Mouse (Mus musculus): Measurements from ENCODE around the gene Procr.

The Procr gene

DNA sequence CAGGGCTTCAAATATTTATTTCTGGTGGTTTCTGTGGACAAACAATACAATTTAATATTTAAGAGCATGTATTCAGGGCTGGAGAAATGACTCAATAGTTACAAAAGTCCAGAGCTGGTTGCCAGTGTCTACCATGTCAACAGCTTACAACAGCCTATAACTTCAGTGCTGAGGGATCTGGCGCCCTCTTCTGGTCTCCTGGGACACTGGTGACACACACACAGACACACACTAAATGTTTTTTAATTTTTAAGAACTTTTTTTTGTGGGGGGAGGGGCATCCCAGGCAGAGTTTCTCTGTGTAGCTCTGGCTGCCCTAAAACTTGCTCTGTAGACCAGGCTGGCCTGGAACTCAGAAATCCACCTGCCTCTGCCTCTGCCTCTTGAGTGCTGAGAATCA is 4.8 kb downstream of the Procr start:
- peak; percentile 57 for DNase-seq (ENCODE audit: low spot score)

DNA sequence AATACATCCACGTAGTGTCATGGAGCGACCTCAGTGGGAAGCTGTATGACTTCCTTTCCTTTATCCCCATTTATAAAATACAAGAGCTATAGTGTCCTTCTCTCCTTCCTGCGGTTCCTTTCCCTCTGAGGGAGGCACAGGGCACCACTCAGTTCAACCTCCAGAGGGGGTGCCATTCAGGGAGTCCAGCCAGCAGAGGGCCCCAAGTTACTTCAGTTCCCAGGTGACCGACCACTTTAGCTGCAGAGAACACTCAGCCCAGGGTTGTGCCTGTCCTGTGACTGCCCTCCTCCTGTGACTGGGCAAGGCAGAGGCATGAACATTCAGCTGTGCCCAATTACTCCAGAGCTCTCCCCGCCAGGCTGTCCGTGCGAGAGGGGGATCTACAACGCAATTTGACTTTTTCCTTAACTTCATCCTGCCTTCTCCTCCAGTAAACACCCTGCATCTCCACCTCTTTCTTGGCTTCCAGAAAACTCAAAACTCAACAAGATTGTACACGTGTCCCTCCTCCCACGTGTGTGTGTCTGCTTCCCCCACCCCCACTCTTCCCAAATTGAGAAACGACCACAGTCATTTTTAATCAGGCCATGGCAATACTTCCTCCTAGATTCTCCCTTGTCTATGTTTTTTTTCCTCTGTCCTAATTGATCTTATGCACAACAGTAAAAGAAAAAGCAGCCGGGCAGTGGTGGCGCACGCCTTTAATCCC is 6.1 kb downstream of the Procr start:
- no peak for DNase-seq (ENCODE audit: low spot score)

DNA sequence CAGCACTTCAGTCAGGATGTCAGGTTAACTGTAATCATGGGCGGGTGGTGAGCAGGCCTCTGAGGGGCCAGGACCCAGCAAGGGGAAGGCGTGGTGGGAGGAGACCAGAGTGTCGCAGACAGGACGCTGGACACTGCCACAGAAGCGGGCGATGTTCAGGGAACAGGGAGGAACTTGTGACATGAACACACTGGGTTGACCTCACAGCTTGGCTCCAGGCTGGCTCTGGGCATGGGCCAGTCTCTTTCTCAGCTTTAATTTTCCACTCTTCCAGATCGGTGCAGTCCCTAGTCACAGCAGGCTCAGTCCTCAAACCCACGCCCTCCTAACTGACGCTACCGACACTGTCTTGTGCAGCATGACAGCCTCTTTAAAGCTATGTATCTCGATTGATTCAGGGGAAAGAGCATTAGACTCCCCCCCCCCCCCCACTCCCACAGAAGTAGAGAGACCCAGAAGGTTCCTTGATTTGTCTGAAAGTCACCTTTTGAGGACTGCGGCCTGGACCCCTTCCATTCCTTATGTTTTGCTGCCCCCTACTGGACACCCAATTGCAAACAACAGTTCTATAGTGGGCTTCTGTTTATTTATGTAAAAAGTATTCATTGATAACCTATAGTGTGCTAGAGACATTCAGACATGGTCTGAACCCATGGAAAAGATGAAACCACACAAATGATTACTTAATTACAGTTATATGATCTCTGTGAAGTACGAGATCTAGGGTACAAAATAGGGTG is 13.9 kb downstream of the Procr start:
- DNase-seq (ENCODE audit: low spot score) = peak; percentile 91

DNA sequence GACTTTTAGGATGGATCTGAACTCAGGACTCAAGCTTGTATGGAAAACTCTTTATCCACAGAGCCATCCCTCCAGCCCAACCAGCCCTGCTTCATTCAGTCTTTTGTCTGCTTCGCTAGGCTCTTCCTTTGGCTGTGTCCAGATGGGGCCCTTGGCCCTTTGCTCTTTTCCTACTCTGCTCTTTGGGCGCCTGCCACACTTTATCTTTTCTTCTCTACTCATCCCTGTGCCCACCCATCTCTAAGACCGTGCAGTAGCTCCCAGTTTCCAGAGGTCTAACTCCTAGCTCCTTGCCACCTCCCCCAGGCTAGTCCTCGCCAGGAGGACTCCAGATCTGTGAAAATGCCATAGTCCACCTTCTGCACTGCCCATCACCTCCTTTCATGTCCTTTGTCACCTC is 22.7 kb downstream of the Procr start:
- no peak for DNase-seq (ENCODE audit: low spot score)

DNA sequence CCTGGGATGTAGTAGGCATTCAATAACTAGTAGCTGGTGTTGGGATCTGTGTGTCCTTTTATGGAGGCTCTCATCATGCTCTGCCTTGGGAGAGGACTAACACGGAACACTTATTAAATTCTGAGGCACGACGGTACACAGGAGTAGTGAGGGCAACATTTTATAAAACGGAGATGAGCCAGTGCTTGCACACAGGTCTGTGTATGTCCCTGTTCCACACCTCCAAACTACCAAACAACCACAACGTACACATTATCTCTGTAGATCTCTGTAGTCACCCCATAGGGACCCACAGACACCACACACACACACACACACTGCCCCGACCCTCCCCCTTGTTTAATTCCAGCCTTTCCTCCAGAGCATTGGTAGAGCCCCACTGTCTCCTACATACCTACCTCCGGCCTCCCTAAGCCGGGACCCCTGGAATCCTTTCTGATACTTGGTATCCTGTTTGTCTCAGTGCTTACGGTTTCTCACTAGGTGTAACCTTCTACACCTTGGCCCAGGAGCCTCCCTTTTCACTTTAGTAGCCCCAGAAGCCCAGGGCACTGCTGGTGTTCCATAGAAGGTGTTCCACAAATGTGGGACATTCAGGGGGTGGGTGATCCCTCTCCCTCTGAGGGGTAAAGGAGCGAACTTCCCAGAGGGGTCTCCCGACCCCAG is 23.5 kb downstream of the Procr start:
- DNase-seq (ENCODE audit: low spot score) = no peak

DNA sequence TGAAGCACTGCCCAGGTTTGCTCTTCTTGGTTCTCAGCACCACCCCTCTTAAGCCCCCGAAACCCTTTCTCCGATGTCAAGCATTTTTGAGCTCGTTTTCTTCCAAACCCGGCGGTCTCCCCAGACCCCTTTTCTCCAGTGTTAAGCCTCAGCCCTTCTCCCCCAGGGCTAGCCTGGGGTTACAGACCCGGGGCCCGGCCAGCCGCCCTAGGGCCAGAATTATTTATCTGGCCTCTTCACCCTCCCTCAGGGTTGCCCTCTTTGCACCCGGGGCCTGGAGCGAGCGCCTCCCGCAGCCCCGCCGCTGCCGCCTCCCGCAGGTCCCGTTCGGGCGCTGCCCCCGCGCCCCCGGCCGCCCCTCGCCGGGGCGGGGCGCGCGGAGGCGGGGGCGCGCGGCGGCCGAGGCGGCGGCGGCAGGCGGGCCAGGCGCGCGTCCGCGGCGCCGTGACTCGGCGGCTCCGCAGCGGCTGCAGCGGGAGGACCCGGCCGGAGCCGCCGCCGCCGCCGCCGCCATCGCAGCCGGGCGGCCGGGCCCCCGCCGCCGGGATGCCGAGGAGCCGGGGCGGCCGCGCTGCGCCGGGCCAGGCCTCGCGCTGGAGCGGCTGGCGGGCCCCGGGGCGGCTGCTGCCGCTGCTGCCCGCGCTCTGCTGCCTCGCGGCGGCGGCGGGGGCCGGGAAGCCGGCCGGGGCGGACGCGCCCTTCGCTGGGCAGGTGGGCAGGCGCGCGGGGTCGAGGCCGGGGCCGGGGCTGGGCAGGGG is 24.2 kb downstream of the Procr start, which contains the start of gene Mmp24:
TSS of gene Mmp24 (plus strand) at position 416 of the 758 bp plus-strand sequence.
- peak; percentile 22 for DNase-seq (ENCODE audit: low spot score)

DNA sequence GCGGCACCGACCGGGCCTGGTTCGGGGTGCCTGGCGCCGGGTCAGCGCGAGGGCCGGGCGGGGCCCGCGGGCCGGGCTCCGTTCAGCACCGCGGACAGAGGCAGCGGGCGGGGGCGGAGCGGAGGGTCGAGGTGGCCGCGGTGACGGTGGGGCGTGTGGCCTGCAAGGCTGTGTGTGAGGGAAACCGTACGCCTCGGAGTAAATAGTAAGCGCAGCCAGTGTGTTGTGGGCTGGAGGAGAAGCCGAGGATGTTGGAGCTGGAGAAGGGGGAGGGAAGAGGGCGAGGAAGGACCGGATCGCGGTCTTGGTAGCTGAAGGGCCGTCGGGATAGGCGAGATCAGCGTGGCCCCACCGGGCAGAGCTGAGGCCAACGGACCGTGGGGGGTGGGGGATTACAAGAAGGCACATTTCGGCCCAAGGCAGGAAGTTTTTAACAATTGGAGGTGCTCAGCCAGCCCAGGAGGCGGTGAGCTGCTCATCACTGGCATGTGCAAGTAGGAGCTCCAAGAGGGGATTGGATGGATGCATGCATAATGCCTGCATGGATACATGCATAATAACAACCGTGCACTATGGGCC is 24.9 kb downstream of the Procr start:
- peak; percentile 70 for DNase-seq (ENCODE audit: low spot score)

DNA sequence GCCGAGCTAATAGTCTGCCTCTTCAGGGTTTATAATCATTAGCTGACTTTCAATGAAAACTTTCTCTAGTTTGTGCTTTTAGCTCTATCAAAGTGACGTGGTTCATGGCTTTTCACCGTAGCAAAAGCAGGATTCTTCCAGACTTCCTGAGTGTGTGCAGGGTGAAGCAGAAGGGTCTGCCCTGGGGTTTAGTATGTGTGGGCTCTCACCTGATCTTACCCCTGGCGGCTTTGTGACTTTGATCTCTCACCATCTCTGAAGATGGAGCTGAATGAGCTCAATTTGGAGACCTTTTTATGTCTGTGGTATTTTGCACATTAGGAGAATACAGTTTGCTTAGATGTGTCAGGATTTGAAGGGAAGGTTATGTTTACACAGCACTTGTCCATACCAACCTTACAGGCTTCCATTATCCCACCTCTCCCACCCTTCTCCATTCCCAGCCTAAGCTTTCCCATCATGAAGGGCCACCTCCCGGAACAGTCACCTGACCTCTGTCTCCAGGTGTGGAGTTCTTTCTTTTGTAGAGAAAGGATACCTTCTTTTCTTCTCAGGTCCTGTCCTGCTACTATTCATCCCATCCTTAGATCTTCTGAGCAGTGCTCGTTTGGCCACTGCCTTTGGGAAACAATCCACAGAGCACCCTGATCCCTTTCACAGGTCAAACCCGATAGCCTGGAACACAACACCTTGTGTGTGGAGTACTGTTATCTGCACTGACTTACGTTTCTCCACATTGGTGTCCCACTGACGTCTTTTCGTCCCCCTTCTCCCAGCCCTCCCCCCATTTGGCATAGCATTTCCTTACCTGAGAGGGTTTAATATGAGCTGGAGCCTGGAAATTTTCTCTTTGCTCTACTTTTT is 26.1 kb downstream of the Procr start:
- DNase-seq (ENCODE audit: low spot score) = no peak

DNA sequence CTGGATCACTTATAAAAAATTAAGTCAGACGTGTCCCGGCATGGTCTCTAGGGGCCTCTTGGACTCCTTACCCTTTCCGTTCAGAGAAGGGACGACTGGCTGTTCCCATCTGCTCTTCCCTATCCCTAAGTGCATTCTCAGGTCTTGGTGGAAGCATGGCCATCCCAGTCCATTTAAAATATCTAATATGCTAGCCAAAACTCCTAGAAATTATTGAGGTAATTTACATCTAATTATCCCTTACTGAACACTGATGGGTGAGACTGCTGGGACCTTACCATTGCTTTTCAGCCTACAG is 26.7 kb downstream of the Procr start:
- peak; percentile 25 for DNase-seq (ENCODE audit: low spot score)

DNA sequence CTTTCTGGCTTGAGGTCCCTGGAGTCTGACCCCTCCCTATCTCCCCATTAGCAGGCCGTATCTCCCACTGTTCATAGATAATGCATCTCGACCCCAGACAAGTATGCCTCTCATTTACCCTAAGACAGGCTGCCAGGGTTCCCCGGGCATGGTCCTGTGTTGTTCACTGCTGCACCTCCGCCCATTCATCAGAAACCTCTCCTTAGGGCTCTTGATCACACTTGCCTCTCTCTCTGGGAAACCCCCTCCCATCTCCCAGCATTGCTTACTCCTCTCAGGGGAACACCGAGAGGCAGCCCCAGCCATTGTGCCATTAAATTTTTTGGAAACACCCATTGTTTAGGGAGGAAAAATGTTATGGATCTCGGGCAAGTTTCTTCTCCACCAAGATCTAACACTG is 27.1 kb downstream of the Procr start:
- DNase-seq (ENCODE audit: low spot score) = no peak

DNA sequence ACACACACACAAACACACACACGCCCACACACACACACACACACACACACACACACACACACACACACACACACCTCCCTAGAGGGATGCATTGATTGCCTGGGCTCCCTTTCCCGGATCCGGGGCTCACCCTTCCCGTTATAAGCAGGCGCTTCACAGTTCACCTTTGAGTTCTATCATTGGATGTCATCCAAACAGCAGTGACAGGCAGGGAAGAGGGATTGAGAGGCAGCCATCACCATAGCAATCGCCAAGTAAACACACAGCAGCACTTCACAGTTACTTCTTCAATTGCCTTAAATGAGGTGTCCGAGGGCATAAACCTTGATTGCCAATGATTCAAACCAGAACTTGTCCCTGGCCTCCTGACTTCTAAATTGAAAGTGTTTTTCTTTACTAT is 28.1 kb downstream of the Procr start:
- no peak for DNase-seq (ENCODE audit: low spot score)

DNA sequence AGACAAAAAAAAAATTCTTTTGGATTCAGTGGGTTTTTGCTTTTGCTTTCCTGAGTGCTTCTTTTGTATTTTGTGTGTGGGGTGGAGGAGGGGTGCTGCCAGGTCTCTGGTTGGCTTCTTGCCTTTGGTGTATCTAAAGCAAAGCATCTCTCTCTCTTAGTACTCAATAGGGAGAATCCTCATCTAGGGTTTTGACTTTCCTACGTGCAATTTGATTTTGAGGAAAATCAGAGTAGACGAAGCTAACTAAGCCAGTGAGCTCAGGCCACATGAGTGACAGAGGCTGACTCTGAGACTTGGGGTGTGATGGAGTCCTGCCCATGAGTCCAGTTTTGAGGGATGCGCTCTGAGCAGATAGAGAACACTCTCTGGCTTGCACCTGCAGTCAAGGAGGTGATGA is 28.6 kb downstream of the Procr start:
- DNase-seq (ENCODE audit: low spot score) = no peak

DNA sequence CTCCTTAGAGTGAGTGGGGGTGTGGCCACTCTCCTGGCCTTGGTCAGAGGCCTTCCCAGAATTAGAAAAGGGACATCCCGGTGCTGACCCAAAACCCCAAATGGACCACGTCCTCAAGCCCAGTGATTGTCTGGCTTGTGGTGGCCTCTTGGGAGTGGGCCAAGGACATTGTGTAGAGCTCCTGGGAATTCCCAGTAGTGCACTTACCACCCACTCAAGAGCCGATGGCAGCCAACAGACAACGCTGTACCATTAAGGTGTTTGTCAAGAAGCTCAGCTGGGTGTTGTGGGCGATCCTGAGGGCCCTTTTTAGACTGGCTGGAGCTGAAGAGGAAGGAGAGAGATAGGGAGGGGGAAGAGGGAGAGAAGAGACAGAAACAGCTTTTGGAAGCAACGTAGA is 33.6 kb downstream of the Procr start:
- no peak for DNase-seq (ENCODE audit: low spot score)

DNA sequence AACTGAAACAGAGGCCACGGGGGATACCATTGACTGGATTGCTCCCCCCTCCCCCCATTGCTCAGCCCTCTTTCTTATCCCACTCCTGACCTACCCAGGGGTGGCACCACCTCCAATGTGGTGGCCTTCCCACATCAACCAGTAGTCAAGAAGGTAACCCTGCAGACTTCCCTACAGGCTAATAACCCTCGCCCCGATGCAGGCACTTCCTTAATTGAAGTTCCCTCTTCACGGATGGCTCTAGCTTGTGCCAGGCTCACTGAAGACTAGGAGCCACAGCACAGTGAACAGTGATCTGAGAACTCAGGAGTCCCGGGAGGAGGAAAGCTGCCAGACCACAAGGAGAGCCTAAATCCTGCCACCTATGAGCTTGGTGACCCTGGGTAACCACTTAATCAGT is 36.0 kb downstream of the Procr start:
- DNase-seq (ENCODE audit: low spot score) = no peak

DNA sequence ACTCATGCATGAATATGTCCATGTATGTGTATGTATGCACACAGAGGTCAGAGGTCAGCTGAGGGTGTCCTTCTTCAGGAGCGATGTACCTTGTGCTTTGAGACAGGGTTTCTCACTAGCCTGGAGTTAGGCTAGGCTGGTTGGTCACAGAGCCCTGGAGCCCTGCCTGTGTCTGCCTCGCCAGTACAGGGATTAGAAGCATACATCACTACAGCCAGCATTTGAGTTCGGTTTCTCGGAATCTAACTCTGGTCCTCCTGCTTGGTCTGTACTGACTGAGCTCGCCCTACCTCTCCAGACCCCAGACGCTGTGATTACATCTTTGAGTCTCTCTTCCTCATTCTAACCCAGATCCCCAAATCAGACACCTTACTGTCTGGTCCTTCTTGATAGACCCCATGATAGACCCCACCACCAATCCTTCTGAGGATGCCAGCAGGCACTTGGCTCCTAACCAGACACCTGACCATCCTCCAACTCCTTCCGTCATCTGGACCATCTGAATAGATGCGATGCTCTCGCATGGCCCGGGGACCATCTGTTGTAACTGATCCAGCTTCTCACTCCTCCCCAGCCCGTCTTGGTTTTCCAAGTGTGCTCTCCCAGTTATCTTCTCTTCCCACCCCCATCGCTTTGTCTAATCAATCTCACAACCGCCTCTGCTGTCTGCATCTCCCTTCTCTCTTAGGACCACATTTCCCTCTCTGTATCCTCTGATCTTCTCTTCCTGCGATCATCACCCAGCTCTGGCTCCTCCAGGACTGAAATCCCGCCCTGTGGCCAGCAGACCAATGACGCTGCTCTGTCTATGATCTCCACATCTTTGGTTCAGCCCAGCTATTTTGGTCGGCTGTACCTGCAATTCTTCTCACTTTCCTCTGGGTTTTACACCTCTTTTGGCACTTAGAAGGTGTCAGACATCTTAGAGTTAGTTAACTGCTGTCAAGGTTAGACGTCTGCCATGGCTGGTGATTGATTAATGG is 37.3 kb downstream of the Procr start:
- DNase-seq (ENCODE audit: low spot score) = no peak

DNA sequence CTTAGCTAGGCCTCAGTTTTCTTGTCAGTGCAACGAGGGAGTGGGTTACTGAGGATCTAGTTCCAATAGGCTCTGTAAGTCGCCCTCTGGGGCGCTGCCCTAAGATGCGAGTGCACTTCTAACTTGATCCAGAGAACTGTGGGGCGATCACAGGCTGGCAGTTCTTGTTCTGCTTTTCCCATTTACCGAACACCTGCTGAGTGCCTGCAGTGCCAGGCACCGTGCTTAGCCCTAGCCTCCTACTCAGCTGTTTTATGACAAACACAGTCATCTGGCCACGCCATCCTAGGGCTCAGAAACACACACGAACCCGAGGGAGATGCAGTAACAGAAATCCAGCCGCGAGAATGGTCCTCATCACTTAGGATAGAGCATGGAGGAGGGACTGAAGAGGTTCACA is 42.0 kb downstream of the Procr start:
- DNase-seq (ENCODE audit: low spot score) = no peak

DNA sequence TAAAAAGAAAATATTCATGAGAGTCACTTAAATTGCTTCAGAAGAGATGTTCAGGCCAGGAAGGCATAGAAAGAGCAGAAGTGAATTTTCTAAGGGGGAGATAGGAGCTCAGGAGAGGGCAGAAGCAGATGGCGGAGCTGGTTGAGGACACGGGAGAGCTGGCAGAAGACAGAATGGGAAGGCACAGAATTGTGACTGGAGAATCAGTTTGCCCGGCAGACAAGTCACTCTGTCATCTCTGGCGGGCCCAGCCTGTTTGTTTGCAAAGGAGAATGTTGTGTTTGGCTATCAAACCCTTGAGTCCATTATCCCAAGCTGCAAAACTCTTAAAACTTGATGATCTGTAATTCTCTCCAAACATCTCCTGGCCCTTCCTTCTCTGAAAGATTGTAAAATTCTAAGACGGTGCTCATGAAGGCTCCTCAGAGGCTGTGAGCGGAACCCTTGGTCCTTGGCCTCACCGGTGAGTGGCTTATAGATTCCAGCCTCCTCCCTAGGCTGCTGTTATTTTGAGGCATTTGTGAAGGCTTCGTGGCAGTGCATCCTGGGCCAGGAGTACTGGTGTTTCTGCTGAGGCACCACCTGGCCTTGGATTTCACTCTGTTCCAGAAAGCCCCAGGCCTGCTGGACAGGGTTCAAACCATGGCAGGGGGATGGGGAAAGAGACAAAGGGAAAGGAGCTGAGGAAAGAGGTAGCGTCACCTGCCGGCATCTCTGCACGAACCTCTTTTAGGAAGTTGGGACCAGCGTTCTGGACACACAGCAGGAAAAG is 43.9 kb downstream of the Procr start:
- DNase-seq (ENCODE audit: low spot score) = no peak

DNA sequence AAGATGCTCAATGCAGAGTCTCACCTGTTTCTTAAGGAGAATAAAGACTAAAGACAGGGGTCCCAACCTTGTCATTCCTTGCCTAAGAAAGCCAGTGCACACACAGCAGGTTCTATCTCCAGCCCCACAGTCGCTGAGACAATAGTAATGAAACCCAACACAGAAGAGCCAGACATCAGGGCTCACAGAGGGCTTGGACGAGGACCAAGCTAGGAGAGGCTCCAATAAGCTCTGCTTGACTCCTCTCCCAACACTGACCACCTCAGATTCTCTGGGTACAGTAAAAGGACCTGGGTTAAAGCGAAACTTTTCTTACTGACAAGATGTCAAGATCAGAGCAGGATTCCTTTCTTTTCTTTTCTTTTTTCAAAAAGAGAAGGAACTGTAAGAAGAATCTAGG is 47.7 kb downstream of the Procr start:
- DNase-seq (ENCODE audit: low spot score) = no peak

DNA sequence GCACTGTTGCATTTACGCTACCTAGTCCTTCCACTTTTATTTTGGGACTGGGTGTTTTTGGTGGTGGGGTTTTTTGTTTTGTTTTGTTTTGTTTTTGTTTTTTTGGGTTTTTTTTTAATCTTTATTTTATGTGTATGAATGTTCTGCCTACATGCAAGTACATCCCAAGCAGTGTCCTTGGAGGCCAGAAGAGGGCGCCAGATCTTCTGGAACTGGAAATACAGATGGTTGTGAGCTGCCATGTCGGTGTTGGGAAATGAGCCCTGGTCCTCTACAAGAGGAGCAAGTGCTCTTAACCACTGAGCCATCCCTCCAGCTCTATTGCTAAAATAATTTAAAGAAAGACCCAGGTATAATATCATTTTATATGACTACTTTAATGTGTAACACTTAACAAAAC is 51.8 kb downstream of the Procr start:
- no peak for DNase-seq (ENCODE audit: low spot score)

Data from retina, embryonic 14.5 days (tissue).